ENCODE assay signal across 9 mouse cellular contexts in genomic region chr6:16994711-16995110, GRCm38 (mm10).
DNase-seq lines count a peak whose midpoint lies in the region; ATAC-seq and TF ChIP-seq lines count a peak whose summit lies in the region.
"Had no signal": no experiment of that assay in that cellular context is flagged by ENCODE, and none has a peak within 500 bp of the region (broad histone marks: within the 10 kb centered on the region; RNA-seq: fewer than 3 reads in every experiment).

No protein-coding gene starts in this region.

- TF ChIP-seq EP300 in liver, embryonic 14.5 days (IDR thresholded peaks at IDR 0.05; ENCODE audit: low read depth), result no peak

- no peak overlapping the region for H3K27ac ChIP-seq in liver, embryonic 14.5 days
- H3K27ac ChIP-seq in forebrain, postnatal 0 days (ENCODE audit: low read depth, low read length), result no peak overlapping the region
- H3K27ac ChIP-seq in midbrain, embryonic 12.5 days (replicated peaks), result no peak overlapping the region
- H3K27ac ChIP-seq: liver, embryonic 15.5 days had no signal

- H3K4me3 ChIP-seq in liver, embryonic 14.5 days (ENCODE audit: insufficient read depth in 1 of 2, low read depth in 2 of 2, low read length in 2 of 2), result no peak overlapping the region
- no peak overlapping the region for H3K4me3 ChIP-seq in forebrain, postnatal 0 days (ENCODE audit: low read depth, low read length)
- no peak overlapping the region for H3K4me3 ChIP-seq in midbrain, embryonic 12.5 days
- H3K4me3 ChIP-seq: erythroblast, embryonic 14.5 days; liver, embryonic 15.5 days had no signal

- TF ChIP-seq CTCF in liver, embryonic 14.5 days (IDR thresholded peaks at IDR 0.05; ENCODE audit: low read depth), result peak; percentile 41; the same call in 1 of the 2 replicates
- peak; percentile 71; the same call in 1 of the 2 replicates for TF ChIP-seq CTCF in brain, embryonic 14.5 days (IDR thresholded peaks at IDR 0.05; ENCODE audit: borderline replicate concordance, extremely low read depth, insufficient read depth, insufficient read length)
- TF ChIP-seq CTCF in forebrain, postnatal 0 days (IDR thresholded peaks at IDR 0.05; ENCODE audit: low read depth), result peak; percentile 73

- TF ChIP-seq POLR2A in brain, embryonic 14.5 days (IDR thresholded peaks at IDR 0.05; ENCODE audit: borderline replicate concordance, extremely low read depth, insufficient read depth, insufficient read length, poor library complexity, severe bottlenecking), result no peak

- no peaks in the 10 kb centered on the region for H3K27me3 ChIP-seq in liver, embryonic 14.5 days (ENCODE audit: control insufficient read depth, insufficient read depth, low read length)
- peaks cover 4% of the 10 kb centered on the region for H3K27me3 ChIP-seq in forebrain, postnatal 0 days (ENCODE audit: insufficient read depth, low read length)
- peaks cover 4% of the 10 kb centered on the region; the same call in 1 of the 2 replicates for H3K27me3 ChIP-seq in midbrain, embryonic 12.5 days
- H3K27me3 ChIP-seq: liver, embryonic 15.5 days had no signal

- DNase-seq in liver, embryonic 14.5 days (ENCODE audit: low read depth in 3 of 3, low spot score in 3 of 3), result no peak
- DNase-seq in liver, result no peak
- DNase-seq in brain, embryonic 14.5 days (ENCODE audit: low read depth), result peak; percentile 90
- peak; percentile 59 for DNase-seq in forebrain, postnatal 0 days
- no peak for DNase-seq in yolk sac, embryonic 10.5 days (ENCODE audit: low spot score)
- DNase-seq in heart, postnatal 36 days, result no peak

- intact Hi-C loops in heart, postnatal 36 days (cut with DNase I), result no loop called here

- WGBS in liver, embryonic 14.5 days (ENCODE audit: insufficient replicate concordance), result 9% methylated on average over 8 of the region's 8 CpGs
- 5% methylated on average over 8 of the region's 8 CpGs for WGBS in forebrain, postnatal 0 days
- 6% methylated on average over 8 of the region's 8 CpGs for WGBS in midbrain, embryonic 12.5 days

- no peak for ATAC-seq in liver, embryonic 14.5 days (ENCODE audit: insufficient read depth)
- ATAC-seq in forebrain, postnatal 0 days, result peak; percentile 79
- peak; percentile 45; the same call in 1 of the 2 replicates for ATAC-seq in midbrain, embryonic 12.5 days (ENCODE audit: low FRiP score, low read depth)

- H3K4me1 ChIP-seq in liver, embryonic 14.5 days (replicated peaks; ENCODE audit: control insufficient read depth in 2 of 2, insufficient read depth in 2 of 2, low read length in 1 of 2), result no peaks in the 10 kb centered on the region
- H3K4me1 ChIP-seq in forebrain, postnatal 0 days (ENCODE audit: insufficient read depth), result no peaks in the 10 kb centered on the region
- H3K4me1 ChIP-seq in midbrain, embryonic 12.5 days, result peaks cover 11% of the 10 kb centered on the region
- H3K4me1 ChIP-seq: liver, embryonic 15.5 days had no signal

- H3K9ac ChIP-seq in liver, embryonic 14.5 days (replicated peaks), result no peak overlapping the region
- H3K9ac ChIP-seq in forebrain, postnatal 0 days, result no peak overlapping the region
- no peak overlapping the region for H3K9ac ChIP-seq in midbrain, embryonic 12.5 days (replicated peaks)
- H3K9ac ChIP-seq: liver, embryonic 15.5 days had no signal

- no peaks in the 10 kb centered on the region for H3K36me3 ChIP-seq in liver, embryonic 14.5 days (replicated peaks; ENCODE audit: control insufficient read depth, insufficient read depth, low read depth)
- H3K36me3 ChIP-seq in forebrain, postnatal 0 days (ENCODE audit: insufficient read depth), result no peaks in the 10 kb centered on the region
- no peaks in the 10 kb centered on the region for H3K36me3 ChIP-seq in midbrain, embryonic 12.5 days
- H3K36me3 ChIP-seq: liver, embryonic 15.5 days had no signal

- no peaks in the 10 kb centered on the region for H3K9me3 ChIP-seq in liver, embryonic 14.5 days (ENCODE audit: control insufficient read depth, low read length)
- H3K9me3 ChIP-seq in forebrain, postnatal 0 days (ENCODE audit: low read length), result no peaks in the 10 kb centered on the region
- no peaks in the 10 kb centered on the region for H3K9me3 ChIP-seq in midbrain, embryonic 12.5 days
- H3K9me3 ChIP-seq: liver, embryonic 15.5 days had no signal

- H3K4me2 ChIP-seq in liver, embryonic 14.5 days (ENCODE audit: low read depth), result no peak overlapping the region
- H3K4me2 ChIP-seq in forebrain, postnatal 0 days (ENCODE audit: low read depth), result no peak overlapping the region
- H3K4me2 ChIP-seq in midbrain, embryonic 12.5 days (replicated peaks), result peak overlapping the region; percentile 43
- H3K4me2 ChIP-seq: liver, embryonic 15.5 days had no signal

Comparison
In these comparisons a context has a peak if more than half of its experiments do, and no peak if none do; other contexts are left out.
1. DNase-seq: peak in brain, embryonic 14.5 days (single experiment) and forebrain, postnatal 0 days (single experiment); none in liver, embryonic 14.5 days (0 of 3), liver (single experiment), yolk sac, embryonic 10.5 days (single experiment) and heart, postnatal 36 days (0 of 2).
2. Peak in every context shown above with its lines, with median percentiles within 50 percentile points of each other: CTCF ChIP-seq.